Mouse (Mus musculus) lung, postnatal 0 days (tissue): ENCODE measurements around the gene Cd48.

Experiments used
- CTCF ChIP-seq: IDR thresholded peaks from 2 replicates; pipeline ENCODE4 v1.5.1; 2016; ENCODE audit warnings: antibody characterized with exemption, mild to moderate bottlenecking
- EP300 ChIP-seq: IDR thresholded peaks from 2 replicates; pipeline ENCODE4 v1.6.1; 2016; ENCODE audit warnings: antibody characterized with exemption, mild to moderate bottlenecking, control low read depth

DNA sequence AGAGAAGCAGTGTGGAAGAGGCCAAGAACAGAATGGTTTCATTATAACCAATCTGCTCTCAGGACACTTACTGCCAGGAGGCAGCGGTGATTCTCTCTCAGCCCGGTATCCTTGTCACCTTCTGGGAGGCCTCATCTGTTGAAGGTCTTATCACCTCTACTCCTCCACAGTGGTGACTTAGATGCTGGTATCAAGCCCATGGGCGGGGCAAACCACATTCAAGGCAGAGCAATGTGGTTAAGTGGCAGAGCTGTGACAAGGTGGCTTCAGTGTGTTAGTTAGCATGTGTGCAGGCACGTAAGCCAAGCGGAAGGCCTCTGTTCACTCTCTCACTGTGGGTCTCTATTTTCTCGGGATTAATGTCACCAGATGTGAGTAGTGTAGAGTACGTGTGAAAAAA lies 38.2 kb upstream of the Cd48 start:
- no peak for TF ChIP-seq EP300
- TF ChIP-seq CTCF: no peak
